Mouse (Mus musculus) testis, adult 2 months (tissue): ENCODE measurements around the gene Clmn.

ENCODE experiments used
- CTCF ChIP-seq: fragments of 200-500 bp; IDR thresholded peaks from 2 replicates; pipeline ENCODE4 v1.5.1; 2012; ENCODE audit warnings: low read depth, mild to moderate bottlenecking, inconsistent platforms, low read length, moderate library complexity; ENCODE audit not compliant: control insufficient read depth, insufficient read depth, insufficient replicate concordance
- POLR2A ChIP-seq: fragments of 200-500 bp; IDR thresholded peaks from 2 replicates; pipeline ENCODE4 v1.6.1; 2012; ENCODE audit warnings: low read depth, mild to moderate bottlenecking, inconsistent platforms, low read length, moderate library complexity; ENCODE audit not compliant: control insufficient read depth

DNA sequence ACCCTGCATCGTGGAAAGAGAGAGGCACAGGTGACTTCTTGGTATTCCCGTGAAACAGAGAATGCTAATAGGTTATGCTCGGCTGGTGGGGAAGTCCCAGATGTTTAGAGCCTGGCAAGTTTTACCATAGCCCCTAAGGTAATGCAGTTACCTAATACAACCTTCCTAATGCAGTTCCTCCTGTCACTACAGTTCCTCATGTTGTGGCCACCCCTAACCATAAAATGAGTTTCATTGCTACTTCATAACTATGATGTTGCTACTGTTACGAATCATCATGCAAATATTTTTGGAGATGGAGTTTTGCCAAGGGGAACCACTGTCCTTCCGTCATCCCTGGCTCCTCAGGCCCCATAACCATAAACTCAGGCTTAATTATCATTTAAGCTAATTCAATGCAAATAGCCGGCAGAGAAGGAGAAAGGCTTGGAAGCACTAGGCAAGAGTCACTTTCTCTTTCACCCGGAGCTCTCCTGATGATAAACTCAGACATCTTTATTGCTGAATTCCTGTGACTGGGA lies 53.9 kb downstream of the Clmn start:
- TF ChIP-seq CTCF (no peak), POLR2A (no peak)
